Mouse (Mus musculus): ENCODE data around the gene Glp2r.

GRCm38 (mm10) chr11:67681871-67682270 is 89.1 kb downstream of the Glp2r start:
- TF ChIP-seq CTCF (conservative IDR thresholded peaks at IDR 0.05; ENCODE audit: insufficient read depth, insufficient read length, low read depth, low read length) (no peak), POLR2A (IDR thresholded peaks at IDR 0.05; ENCODE audit: low read depth, low read length) (no peak)
